Mouse (Mus musculus): ENCODE measurements around the gene Pdlim7.

Gene Pdlim7

GRCm38 (mm10) chr13:55486029-55486794 lies 27.3 kb downstream of the Pdlim7 start:
- DNase-seq = peak; percentile 61

- peak; percentile 11 for DNase-seq
These were observed 28.9 kb downstream of the Pdlim7 start for GRCm38 (mm10) chr13:55484520-55485088.

- DNase-seq = peak; percentile 45
These were observed 29.9 kb downstream of the Pdlim7 start for GRCm38 (mm10) chr13:55483593-55483992.

GRCm38 (mm10) chr13:55483071-55483470 lies 30.4 kb downstream of the Pdlim7 start:
- peak; percentile 32 for DNase-seq

- peak; percentile 60 for DNase-seq
These were observed 30.9 kb downstream of the Pdlim7 start for GRCm38 (mm10) chr13:55482542-55482941.

GRCm38 (mm10) chr13:55479929-55480328 lies 33.5 kb downstream of the Pdlim7 start:
- no peak for DNase-seq

- peak; percentile 33 for DNase-seq
These were observed 34.5 kb downstream of the Pdlim7 start for GRCm38 (mm10) chr13:55479008-55479407.

GRCm38 (mm10) chr13:55478036-55478435 lies 35.4 kb downstream of the Pdlim7 start:
- peak; percentile 62 for DNase-seq

- no peak for DNase-seq
These were observed 36.0 kb downstream of the Pdlim7 start for GRCm38 (mm10) chr13:55477492-55477891.

GRCm38 (mm10) chr13:55476256-55476655 lies 37.2 kb downstream of the Pdlim7 start:
- DNase-seq = peak; percentile 9

- no peak for DNase-seq
These were observed 37.7 kb downstream of the Pdlim7 start for GRCm38 (mm10) chr13:55475750-55476149.

- DNase-seq = peak; percentile 27
These were observed 38.8 kb downstream of the Pdlim7 start for GRCm38 (mm10) chr13:55474621-55475069.

GRCm38 (mm10) chr13:55473961-55474360 lies 39.5 kb downstream of the Pdlim7 start:
- DNase-seq = peak; percentile 44

- DNase-seq = peak; percentile 53
These were observed 40.2 kb downstream of the Pdlim7 start for GRCm38 (mm10) chr13:55473076-55473831.

- DNase-seq = peak; percentile 78
These were observed 41.1 kb downstream of the Pdlim7 start for GRCm38 (mm10) chr13:55472132-55473022.

- DNase-seq = no peak
These were observed 41.7 kb downstream of the Pdlim7 start for GRCm38 (mm10) chr13:55471819-55472131.

GRCm38 (mm10) chr13:55471156-55471818 lies 42.2 kb downstream of the Pdlim7 start:
- peak; percentile 91 for DNase-seq

- DNase-seq = peak; percentile 30
These were observed 43.1 kb downstream of the Pdlim7 start for GRCm38 (mm10) chr13:55470372-55470771.

- peak; percentile 81 for DNase-seq
These were observed 44.5 kb downstream of the Pdlim7 start for GRCm38 (mm10) chr13:55468851-55469560.

GRCm38 (mm10) chr13:55465830-55466440 lies 47.5 kb downstream of the Pdlim7 start:
- DNase-seq = no peak

GRCm38 (mm10) chr13:55465184-55465583 lies 48.3 kb downstream of the Pdlim7 start:
- DNase-seq = peak; percentile 21

Data from kidney, postnatal 10 days (tissue).